Mouse (Mus musculus) heart, adult 18-20 months (tissue): ENCODE results near the gene Celf2. TPM values are rescaled to one million over a fixed set of nuclear protein-coding genes. Genes with fewer than 3 reads are reported as not detected.

ENCODE experiments used
- DNase-seq, 2 experiments: peaks; one replicate each; pipeline ENCODE4 v3.0.0; 2021 to 2022; ENCODE audit warnings: mixed read lengths in 1 of 2
- total RNA-seq, 2 experiments: library from RNA; stranded (reverse); gene quantifications; 2 replicates each; pipeline ENCODE4 v1.2.3; 2021

Gene Celf2
- total RNA-seq, 2 experiments from 2014 or later, result 53.5 to 65.7 TPM

DNA sequence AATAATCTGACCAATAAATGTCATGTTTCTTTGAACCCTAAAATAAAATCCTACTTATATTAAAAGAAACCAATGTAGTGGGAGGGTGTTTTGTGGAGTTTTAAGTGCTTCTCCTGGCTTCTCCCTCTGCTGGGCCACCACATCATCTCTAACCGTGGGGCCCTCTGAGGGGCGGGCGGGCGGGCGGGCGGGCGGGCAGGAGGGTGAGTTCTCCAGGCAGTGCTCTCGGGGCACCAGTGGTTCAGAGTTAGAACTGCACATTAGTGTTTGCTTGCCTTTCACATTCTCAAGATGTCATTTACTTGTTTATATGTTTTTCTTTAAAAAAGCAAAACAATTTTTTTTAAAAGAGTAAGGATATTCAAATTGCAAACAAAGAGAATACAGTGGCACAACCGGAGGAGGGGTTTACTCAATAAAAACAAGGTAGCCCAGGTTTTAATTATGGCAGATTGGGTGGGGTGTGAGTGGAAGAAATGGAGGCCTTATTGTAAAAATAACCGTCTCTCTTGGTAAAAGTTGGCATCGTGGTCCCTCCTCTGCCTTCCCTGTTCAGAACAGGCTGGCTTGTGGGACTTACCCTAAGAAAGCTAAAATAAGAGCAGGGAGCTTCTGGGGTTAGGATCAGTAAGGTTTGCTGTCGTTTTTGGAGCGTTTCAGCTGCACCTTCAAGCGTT, 962.8 kb downstream of the Celf2 start:
- no peak for DNase-seq

DNA sequence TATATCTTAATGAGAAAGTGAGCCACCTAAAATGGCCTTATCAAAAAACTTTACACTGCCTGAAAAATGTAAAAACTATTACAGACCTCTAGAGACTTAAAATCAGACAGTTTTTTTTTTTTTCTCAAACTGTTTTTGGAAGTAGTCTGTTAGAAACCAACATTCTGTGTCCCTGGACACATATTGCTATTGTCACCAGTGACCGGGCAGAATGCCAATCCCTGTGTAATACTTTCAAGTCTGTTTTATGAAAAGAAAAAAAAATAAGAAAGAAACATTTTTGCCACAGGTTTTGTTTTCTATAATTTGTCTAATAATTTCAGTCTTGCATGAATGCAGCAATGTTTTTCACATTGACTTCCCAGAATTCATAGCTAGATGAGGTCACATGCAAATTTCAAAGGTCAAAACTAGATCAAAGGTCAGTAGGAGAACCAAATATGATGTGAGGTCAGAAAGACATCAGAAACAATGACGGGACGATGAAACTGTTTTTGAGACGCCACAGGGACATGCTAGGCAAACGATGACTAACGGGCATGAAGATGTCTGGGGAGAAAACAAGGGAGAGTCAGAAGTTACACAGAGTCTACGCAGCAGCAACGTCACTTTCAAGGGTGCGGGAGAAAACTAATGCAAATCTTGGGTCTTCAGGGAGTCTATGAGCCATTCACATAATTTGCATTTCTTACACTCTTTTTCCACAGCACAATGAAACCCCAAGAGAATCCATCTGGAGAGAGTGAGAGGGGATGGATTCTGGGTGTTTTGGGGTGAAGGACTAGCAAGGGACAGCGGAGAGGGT, 964.0 kb downstream of the Celf2 start:
- DNase-seq, result peak; percentile 54 to 58

DNA sequence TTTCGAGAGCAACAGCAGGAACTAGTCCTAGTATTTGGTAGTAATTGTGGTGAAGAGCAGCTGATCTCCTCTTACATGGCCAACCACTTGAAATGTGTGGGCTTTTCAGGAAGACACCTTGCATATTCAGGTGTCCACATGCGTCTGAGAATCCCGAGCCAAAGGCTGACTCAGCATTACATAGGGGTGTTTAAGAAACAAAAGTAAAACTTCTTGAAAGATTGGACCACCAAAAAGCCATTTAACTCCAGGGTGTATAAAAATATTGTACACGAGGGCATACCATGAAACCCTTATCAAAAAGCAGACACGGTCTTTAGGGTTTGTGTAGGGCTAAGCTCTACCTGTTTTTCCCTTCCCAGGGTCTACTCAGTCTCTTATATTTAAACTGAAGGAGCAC, 965.7 kb downstream of the Celf2 start:
- no peak for DNase-seq

DNA sequence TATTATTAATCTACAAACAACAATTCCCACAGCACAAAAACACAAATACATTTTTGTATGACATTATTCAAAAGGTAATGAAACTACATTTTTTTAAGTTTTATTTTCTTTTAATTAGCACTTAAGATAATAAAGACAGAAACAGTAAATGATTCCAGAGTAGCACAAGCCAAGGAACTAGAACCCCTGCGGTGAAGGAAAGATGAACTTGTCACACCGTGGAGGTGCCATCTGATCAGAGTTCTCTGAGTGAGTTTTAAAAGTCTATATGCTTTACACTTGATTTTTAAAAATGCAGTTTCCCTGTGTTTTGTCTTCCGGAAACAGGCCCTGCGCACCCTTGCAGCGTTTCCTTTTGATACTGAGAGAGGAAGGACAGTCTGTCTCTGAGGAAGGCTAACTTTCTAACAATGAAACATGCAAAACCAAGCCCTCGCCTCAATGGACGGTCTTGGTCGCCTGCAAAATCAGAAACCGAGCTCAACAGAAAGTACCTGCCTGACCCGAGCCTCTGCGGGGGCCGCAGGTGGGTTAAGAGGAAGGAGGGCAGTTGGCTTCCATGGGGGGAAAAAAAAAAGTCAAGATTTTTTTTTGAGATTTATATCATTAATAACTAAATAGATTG, 966.7 kb downstream of the Celf2 start:
- DNase-seq, result peak in 1 of 2 experiments; percentile 11

DNA sequence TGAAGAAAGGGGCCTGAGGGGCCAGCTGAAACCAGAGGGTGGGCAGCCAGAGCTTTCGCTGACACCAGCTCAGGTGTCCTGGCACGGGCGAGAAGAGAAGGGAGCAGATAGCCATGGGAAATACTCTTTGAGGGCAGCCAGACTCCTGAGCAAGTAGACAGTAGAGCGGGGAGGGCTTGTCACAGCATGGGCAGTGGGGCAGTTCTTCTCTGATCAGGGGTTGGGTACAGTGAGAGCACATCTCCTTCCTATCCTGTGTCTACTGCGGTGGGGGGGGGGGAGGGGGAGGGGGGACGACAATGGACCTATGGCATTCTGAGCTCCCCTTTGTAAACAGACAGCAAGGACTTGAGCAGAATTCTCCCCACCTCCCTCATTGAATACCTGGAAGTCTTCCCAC, 968.5 kb downstream of the Celf2 start:
- no peak for DNase-seq

DNA sequence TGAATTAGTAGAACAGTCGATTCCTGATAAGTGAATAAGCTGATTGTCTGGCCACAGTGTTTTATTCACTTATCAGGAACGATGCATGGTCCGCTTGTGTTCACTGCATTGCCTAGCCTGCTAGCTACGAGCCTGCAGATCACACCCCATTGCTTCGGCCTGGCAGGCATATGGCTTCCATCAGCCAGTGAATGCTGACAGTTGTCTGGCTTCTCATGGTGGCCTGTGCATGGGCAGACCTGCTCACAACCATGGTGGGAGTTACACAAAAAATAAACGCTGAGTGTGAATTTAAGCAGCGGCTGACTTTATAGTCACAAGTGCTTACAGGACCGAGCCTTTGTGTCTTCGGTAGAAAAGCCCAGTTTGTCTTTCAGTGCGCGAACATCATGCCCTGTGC, 969.3 kb downstream of the Celf2 start:
- peak; percentile 43 to 45 for DNase-seq

DNA sequence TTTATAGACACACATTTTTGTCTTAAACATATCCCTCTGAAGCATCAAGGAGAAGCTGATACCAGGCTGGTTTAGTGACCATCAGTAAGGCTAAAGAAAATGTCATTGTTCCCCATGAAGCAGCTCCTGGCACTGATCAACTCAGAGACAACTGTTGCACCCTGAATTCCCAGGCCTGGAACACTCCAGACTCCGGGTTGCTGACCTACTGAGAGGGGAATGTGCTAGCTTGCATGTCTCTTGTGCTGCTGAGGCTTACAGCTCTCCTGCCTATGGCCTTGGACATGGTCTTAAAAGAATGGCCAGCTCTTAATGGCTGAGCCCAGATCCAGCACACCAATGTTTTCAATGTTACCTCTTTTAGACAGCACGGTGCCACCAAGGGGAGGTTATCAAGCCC, 970.9 kb downstream of the Celf2 start:
- DNase-seq, result no peak

DNA sequence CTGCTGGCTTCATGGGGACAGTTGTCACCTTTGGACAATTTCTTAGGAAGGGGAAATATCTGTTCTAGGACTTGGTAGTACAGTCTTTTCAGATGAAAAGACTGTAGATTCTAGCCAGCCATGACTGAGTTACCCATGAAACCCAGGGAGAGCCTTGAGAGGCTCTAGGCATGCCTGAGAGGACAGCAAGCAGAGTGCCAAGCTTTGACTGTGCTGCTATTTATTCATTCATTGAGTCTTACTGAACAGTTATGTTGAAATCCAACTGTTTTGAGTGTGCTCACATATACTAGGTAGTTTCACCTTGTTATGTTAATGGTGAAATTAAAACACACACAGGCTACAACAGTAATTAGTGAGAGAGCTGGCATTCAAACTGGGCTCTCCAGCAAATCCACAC, 971.3 kb downstream of the Celf2 start:
- no peak for DNase-seq

DNA sequence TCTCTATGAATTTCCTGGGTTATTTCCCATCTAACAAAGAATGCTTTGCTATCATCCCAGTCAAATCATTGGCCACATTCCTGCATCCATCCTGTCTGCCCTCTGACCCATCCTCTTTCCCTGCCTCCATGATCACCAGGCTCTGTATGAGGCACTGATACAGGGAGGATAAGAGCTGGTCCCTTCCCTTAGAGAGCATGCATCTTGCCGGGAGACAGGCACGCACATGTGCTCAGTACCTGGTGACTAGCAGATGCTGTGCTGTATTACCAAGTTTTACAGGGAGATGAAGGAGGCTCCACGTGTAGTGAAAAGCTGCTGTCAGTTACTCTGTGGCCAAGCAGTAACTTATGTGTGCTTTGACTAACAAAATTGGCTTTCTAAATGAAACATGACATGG, 972.0 kb downstream of the Celf2 start:
- DNase-seq, result no peak

DNA sequence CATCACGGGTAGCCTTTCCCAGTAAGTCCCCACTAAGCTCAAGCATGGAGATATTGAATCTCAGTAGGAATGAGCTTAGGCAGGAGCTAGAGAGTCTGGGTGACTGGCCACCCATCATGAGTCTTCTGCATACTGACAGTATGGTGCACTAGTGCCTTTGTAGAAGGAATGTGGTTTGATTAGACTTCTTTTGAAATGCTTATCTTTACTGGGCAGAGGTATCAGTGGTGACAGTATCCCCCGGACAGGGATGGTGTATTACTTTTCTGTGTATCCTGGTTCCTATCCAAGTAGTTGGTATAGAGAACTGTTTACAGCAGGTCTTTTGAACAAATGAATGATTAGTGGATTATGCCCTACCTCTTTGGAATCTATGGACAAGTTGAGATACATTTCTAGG, 973.0 kb downstream of the Celf2 start:
- DNase-seq, result no peak

DNA sequence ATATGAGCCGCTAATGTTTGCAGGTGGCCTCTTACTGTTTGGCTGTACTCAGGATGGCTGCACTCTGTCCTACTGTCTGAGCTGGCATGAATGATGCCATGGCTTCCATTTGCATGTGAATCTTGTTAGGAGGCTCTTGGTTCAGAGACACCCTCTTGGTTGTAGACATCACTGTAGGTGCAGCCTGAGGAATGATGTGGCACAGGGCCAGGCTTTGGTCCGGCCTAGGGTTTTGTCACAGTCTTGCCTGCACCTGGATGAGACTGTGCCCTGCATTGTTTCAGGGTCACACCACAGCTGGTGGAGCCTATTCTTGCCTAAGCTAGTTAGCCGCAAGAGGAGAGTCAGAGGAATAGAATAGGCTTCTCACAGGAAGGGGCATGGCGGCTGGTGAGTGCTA, 977.0 kb downstream of the Celf2 start:
- DNase-seq, result no peak

DNA sequence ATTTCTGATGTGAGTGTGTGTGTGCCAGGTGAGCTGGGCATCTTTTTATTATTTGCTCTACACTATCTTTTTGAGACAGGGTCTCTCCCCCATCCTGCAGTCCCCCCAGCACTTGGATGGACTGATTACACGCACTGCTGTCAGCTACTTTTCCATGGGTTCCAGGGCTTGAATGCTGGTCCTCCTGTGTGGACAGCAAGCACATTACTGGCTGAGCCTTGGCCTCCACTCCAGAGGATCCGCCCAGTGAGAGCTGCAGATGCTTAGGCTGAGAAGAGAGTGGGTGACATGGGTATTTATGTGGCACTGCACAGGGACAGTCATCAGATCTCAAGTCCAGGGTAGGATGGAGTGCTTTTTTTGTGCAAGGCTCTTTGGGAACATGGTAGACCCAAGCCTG, 981.3 kb downstream of the Celf2 start:
- no peak for DNase-seq

DNA sequence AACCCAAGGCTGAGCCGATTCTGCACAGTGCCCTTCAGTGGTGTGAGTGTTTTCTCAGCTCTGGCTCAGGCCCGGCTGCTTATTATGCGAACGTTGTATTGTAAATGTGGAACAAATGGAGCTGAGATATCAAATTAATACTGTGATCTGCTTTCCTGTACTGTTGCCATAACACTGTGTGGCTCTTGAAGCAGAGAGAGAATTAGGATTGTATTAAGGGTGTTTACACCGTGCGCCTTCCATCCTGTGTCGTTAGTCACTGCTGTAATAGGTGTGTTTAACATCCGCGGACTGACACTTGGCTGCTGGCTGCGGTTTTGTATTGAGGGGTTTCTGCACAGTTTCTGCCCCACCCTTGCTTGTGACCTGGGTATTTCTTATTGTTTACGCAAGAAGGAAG, 982.5 kb downstream of the Celf2 start:
- DNase-seq, result no peak

DNA sequence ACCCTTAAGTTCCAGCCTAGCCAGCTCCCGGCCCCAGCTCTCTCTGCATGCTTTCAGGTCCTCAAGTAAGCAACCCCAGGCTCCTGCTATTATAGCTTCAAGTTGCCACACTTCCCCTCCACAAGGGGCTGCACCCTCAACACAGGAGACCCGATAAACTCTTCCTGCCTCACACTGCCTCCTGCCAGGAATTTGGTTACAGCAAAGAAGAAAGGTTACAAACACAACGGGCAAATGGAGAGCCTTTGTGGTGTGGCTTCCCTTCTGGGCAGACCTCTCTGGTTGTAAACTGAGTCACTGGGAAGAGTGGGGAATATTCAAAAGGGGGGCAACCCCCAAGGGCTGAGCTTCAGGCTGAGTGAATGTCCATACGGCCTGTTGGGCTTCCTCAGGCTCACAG, 983.1 kb downstream of the Celf2 start:
- DNase-seq, result no peak

DNA sequence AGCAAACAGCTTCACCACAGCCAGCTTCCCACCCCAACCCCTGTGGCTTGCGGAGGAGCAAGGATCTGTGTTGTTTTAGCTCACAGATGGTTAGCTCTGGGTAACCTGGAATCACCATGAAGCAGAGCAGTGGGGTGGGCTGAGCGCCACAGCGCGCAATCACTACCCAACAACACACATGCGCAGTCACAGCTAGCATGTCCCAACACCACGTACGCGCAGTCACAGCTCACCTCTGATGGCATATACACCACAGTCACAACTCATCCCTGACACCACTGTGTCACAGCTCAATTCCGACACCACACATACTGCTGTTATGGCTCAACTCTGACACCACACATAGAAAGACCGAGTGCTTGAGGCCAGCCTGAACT, 985.5 kb downstream of the Celf2 start:
- DNase-seq, result no peak

DNA sequence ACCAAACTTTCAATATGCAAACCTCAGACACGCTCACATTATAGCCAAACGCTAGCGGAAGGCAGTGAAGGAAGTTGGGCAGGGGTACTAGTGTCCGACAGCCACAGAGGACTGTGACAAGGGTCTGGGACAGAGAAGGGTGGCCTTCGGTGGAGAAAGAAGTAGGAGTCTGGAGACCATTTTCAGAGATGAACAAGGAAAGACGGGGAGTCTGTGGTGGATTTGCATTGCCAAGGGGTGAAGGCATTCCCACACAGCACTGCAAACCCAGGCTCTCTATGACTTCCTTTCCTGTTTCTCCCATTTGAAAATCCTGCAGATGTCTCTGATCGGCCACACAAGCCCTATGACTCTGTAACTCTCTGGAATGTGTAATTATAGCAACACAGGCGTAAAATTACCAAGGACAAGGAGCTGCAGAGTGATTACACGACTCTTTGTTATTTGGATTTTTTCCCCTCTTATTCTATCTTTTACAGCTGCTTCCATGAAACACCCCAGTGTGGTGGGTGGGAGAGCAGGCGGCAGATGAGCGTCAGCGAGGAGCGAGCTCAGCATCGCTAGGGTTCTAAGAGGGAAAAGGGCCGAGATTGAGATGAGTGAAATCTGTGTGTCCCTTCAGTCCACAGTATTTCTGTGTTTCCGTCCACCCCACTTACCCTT, 986.0 kb downstream of the Celf2 start:
- no peak for DNase-seq

DNA sequence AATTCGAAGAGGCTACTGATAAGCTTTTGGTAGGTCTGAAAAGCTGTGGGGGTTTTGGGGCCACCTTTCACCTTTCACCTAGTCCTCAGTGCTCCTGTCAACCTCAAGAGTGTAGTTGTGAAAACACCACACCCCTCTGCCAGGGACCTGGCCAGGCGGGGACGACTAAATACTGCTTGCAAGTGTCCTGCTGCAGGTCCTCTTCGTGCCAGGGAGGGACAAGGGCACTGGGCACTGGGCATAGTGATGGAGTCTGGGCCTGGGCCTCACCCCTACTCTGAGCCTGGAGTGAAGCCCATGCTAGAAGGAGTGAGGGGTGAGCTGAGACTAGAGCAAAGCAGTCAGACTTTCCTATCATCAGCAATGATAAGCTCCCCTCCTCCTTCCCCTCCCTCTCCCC, 987.0 kb downstream of the Celf2 start:
- DNase-seq, result no peak

DNA sequence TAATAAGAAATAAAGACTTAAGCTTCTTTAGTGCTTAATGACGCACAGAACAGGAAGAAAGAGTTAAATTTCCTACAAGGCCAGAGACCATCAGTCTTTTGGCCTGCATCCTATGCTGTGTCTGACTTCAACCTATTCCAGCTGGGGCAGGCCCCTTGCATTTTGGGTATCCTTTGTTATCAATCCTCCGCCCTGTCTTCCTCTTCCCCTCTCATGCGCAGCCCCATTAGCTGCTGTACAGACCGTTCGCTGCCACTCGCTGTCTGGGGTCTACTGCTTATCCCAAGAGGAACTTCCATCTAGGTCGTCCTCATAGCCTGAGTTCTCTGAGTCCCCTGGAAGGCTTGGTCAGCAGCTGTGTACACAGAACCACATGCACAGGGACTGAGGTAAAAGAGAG, 996.2 kb downstream of the Celf2 start:
- DNase-seq, result no peak

DNA sequence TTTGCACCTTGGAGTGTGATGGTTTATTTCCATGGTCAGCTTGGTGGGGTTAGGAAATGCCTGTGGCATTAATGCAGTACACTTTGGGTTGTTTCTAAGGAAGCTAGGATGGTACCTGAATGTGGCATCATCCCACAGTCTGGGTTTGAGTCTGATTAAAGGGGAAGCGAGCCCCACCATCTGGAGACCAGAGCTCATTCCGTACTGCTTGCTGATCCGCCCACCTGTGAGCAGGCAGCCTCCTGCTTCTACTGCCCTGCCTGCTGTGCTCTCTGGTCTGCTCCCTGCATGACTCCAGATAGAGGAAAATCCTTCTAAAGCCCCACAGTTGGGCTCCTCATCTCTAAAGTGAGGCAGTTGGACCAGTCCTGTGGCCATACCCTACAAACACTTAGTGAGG, 1002.3 kb downstream of the Celf2 start:
- DNase-seq, result no peak

DNA sequence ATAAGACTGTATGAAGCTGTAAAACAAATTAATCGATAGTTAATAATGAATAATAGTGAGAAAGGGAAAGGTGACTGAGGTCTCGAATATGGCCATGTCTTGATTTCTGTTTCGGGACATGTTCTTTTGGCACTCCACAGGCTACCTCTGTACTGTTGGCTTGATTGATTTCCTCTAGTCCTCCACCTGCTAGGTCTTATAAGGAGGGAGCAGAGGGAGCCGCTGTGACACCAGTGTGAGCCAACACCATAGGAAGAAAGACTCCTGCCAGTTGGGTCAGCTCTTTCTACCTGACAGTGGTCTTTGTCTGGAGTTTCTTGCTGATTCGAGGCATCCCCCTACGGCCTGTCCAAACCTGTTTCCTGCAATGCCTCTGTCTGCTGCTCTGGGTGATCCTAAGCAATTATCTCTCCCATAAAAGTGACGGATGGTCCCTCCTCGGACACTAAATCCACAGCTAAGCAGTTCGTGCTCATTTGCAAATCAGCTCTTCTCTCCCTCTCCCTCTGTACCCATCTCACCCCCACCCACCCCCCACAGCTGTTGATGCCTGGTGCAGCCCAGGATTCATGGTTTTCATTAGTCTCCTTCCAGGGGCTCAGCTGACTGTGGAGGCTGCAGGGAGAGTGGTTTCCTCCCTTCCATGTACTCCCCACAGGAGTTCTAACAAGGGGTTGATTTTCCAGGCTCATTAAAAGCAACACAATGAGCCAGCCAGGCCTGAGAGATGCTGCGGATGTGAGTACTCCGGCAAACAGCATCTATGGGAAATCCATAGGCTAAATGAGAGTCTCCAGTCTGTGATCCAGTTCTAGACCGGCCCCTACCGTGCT, 1003.2 kb downstream of the Celf2 start:
- no peak for DNase-seq

DNA sequence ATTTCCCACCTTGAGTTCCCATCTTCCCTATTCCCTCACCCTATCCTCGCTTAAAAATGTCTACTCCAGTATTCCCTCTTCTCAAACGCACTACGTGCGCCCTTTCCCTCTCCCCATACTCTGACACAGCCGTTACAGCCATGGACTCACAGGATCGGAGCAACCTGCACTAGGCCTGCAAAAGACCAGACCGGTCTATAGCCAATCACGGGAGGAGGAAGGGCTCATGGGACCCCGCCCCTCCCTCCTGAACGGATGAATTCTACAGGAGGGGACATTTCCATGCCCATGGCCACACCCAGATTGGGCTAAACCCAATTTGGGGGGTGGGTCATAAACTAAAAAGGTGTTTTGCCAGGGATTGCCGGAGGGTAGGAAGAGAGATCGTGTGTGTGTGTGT, 1003.8 kb downstream of the Celf2 start:
- no peak for DNase-seq

DNA sequence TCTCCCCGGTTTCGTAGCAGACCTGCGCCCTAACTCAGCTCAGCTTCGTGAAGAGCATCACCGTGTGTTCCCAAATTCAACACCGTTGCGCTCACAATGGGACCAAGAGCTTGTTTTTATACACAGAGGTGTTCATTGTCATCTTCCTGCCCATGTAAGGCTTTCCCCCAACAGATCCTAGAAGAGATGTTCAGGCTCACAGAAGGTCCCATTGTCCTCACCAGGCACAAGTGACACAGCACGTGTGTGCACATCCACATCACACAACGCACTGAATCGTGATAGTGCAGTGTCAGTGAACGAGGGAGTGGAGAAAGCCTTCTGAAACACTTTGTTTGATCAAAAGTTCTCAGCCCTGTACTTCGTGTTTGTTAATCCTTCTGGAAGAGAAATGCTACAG, 1011.3 kb downstream of the Celf2 start:
- no peak for DNase-seq
